Mouse (Mus musculus) MEL (cell line): Measurements from ENCODE around the gene Trim37. TPM values are rescaled to one million over a fixed set of nuclear protein-coding genes. Genes with fewer than 3 reads are reported as not detected.

Experiments used
- DNase-seq: peaks from one replicate; pipeline ENCODE4 v3.0.0; 2011; ENCODE audit warnings: low read depth, low spot score
- H3K27ac ChIP-seq: 2 replicates; pipeline ENCODE4 v1.5.1; 2012; ENCODE audit warnings: low read depth, mild to moderate bottlenecking, control low read depth, low read length, moderate library complexity; ENCODE audit not compliant: control insufficient read depth
- H3K27me3 ChIP-seq, 2 experiments: fragments of 150-350 bp in 1 of 2; sonication (generic) in 1 of 2; 2 replicates each; pipeline ENCODE4 v1.6.1; 2012; ENCODE audit warnings: low read length in 2 of 2, mild to moderate bottlenecking in 2 of 2, improper control_type of control experiment in 1 of 2, moderate library complexity in 1 of 2; ENCODE audit not compliant: insufficient read depth in 2 of 2, control insufficient read depth in 1 of 2
- H3K36me3 ChIP-seq, 2 experiments: 2 replicates each; pipeline ENCODE4 v1.6.1; 2012 to 2014; ENCODE audit warnings: low read length in 2 of 2, improper control_type of control experiment in 1 of 2, inconsistent platforms in 1 of 2, mild to moderate bottlenecking in 1 of 2; ENCODE audit not compliant: insufficient read depth in 2 of 2, control insufficient read depth in 1 of 2
- H3K4me1 ChIP-seq, 2 experiments: fragments of 150-350 bp in 1 of 2; sonication (generic) in 1 of 2; 2 replicates each; pipeline ENCODE4 v1.6.1; 2012; ENCODE audit warnings: low read length in 2 of 2, improper control_type of control experiment in 1 of 2, mild to moderate bottlenecking in 1 of 2; ENCODE audit not compliant: insufficient read depth in 2 of 2, control insufficient read depth in 1 of 2
- H3K4me3 ChIP-seq, 2 experiments: fragments of 150-350 bp in 1 of 2; sonication (generic) in 1 of 2; 2 replicates each; pipeline ENCODE4 v1.5.1; 2012; ENCODE audit warnings: low read depth in 2 of 2, low read length in 2 of 2, mild to moderate bottlenecking in 2 of 2, moderate library complexity in 2 of 2, control low read depth in 1 of 2, improper control_type of control experiment in 1 of 2; ENCODE audit not compliant: control insufficient read depth in 1 of 2, insufficient read depth in 1 of 2
- H3K79me2 ChIP-seq: 2 replicates; pipeline ENCODE4 v1.6.1; 2012; ENCODE audit warnings: mild to moderate bottlenecking, low read length, moderate library complexity; ENCODE audit not compliant: control insufficient read depth, poor library complexity, insufficient read depth
- H3K9ac ChIP-seq: 2 replicates; pipeline ENCODE4 v1.6.1; 2012; ENCODE audit warnings: low read depth, mild to moderate bottlenecking, control low read depth, low read length, moderate library complexity; ENCODE audit not compliant: control insufficient read depth, poor library complexity, severe bottlenecking
- H3K9me3 ChIP-seq: fragments of 150-350 bp; sonication (generic); replicated peaks from 2 replicates; pipeline ENCODE4 v1.6.1; 2012; ENCODE audit warnings: mild to moderate bottlenecking, low read length, improper control_type of control experiment, moderate library complexity; ENCODE audit not compliant: insufficient read depth
- CTCF ChIP-seq, 3 experiments: IDR thresholded peaks in 2 of 3; conservative IDR thresholded peaks in 1 of 3; 2 replicates each; pipeline ENCODE4 v1.5.1; 2011 to 2012; ENCODE audit warnings: low read length in 3 of 3, low read depth in 2 of 3, mild to moderate bottlenecking in 2 of 3, improper control_type of control experiment in 1 of 3, inconsistent platforms in 1 of 3, mixed read lengths in 1 of 3, moderate library complexity in 1 of 3; ENCODE audit not compliant: control insufficient read depth in 1 of 3, insufficient read depth in 1 of 3, poor library complexity in 1 of 3, severe bottlenecking in 1 of 3
- ETS1 ChIP-seq: IDR thresholded peaks from 2 replicates; pipeline ENCODE4 v1.6.1; 2012; ENCODE audit warnings: low read depth, mild to moderate bottlenecking, inconsistent platforms, low read length, improper control_type of control experiment, moderate library complexity
- GABPA ChIP-seq: IDR thresholded peaks from 2 replicates; pipeline ENCODE4 v1.6.1; 2012; ENCODE audit warnings: low read depth, mild to moderate bottlenecking, inconsistent platforms, low read length, improper control_type of control experiment, moderate library complexity
- GATA1 ChIP-seq: IDR thresholded peaks from 2 replicates; pipeline ENCODE4 v1.6.1; 2011; ENCODE audit warnings: low read depth, low read length, improper control_type of control experiment
- KAT2A ChIP-seq: conservative IDR thresholded peaks from 2 replicates; pipeline ENCODE4 v1.6.1; 2012; ENCODE audit warnings: low read depth, low read length, improper control_type of control experiment, inconsistent platforms
- MAFK ChIP-seq: IDR thresholded peaks from 2 replicates; pipeline ENCODE4 v1.6.1; 2011; ENCODE audit warnings: low read depth, mild to moderate bottlenecking, low read length, improper control_type of control experiment, borderline replicate concordance
- MEF2A ChIP-seq: IDR thresholded peaks from 2 replicates; pipeline ENCODE4 v1.6.1; 2014; ENCODE audit warnings: low read depth, mild to moderate bottlenecking, inconsistent platforms, low read length, improper control_type of control experiment; ENCODE audit not compliant: poor library complexity, insufficient replicate concordance, severe bottlenecking; ENCODE audit errors: extremely low read depth
- MXI1 ChIP-seq: IDR thresholded peaks from 2 replicates; pipeline ENCODE4 v1.6.1; 2011; ENCODE audit warnings: mild to moderate bottlenecking, low read depth, low read length, improper control_type of control experiment
- MYC ChIP-seq: IDR thresholded peaks from 2 replicates; pipeline ENCODE4 v1.6.1; 2011; ENCODE audit warnings: low read depth, mild to moderate bottlenecking, low read length, improper control_type of control experiment, moderate library complexity
- NELFE ChIP-seq: IDR thresholded peaks from 2 replicates; pipeline ENCODE4 v1.6.1; 2011; ENCODE audit warnings: low read depth, low read length, improper control_type of control experiment
- NRF1 ChIP-seq: IDR thresholded peaks from 2 replicates; pipeline ENCODE4 v1.6.1; 2014; ENCODE audit warnings: low read depth, mild to moderate bottlenecking, inconsistent platforms, low read length, improper control_type of control experiment, moderate library complexity; ENCODE audit not compliant: poor library complexity, insufficient read depth, severe bottlenecking
- POLR2A ChIP-seq, 2 experiments: IDR thresholded peaks; 2 replicates each; pipeline ENCODE4 v1.6.1; 2011 to 2012; ENCODE audit warnings: low read length in 2 of 2, mild to moderate bottlenecking in 2 of 2, control low read depth in 1 of 2, improper control_type of control experiment in 1 of 2, low read depth in 1 of 2, moderate library complexity in 1 of 2; ENCODE audit not compliant: control insufficient read depth in 1 of 2, insufficient read depth in 1 of 2, poor library complexity in 1 of 2
- POLR2AphosphoS2 ChIP-seq: IDR thresholded peaks from 2 replicates; pipeline ENCODE4 v1.6.1; 2011; ENCODE audit warnings: low read length, improper control_type of control experiment
- RAD21 ChIP-seq: IDR thresholded peaks from 2 replicates; pipeline ENCODE4 v1.6.1; 2011; ENCODE audit warnings: mild to moderate bottlenecking, low read depth, low read length, improper control_type of control experiment
- RCOR1 ChIP-seq: IDR thresholded peaks from 2 replicates; pipeline ENCODE4 v1.6.1; 2012; ENCODE audit warnings: low read depth, mild to moderate bottlenecking, inconsistent platforms, low read length, improper control_type of control experiment
- SMC3 ChIP-seq: IDR thresholded peaks from 2 replicates; pipeline ENCODE4 v1.6.1; 2011; ENCODE audit warnings: low read depth, low read length, improper control_type of control experiment
- UBTF ChIP-seq: IDR thresholded peaks from 2 replicates; pipeline ENCODE4 v1.6.1; 2012; ENCODE audit warnings: low read depth, mild to moderate bottlenecking, inconsistent platforms, low read length, improper control_type of control experiment, moderate library complexity, borderline replicate concordance; ENCODE audit not compliant: insufficient read depth
- ZC3H11A ChIP-seq: IDR thresholded peaks from 2 replicates; pipeline ENCODE4 v1.6.1; 2012; ENCODE audit warnings: low read depth, mild to moderate bottlenecking, inconsistent platforms, low read length, improper control_type of control experiment
- ZKSCAN1 ChIP-seq: IDR thresholded peaks from 2 replicates; pipeline ENCODE4 v1.6.1; 2012; ENCODE audit warnings: low read depth, mild to moderate bottlenecking, inconsistent platforms, low read length, improper control_type of control experiment, moderate library complexity
- polyA plus RNA-seq, 2 experiments: library from polyadenylated mRNA; stranded (reverse) in 1 of 2; unstranded in 1 of 2; fragments of >175 nt in 1 of 2; fragments of >200 nt in 1 of 2; gene quantifications; 2 replicates each; pipeline versions ENCODE4 v1.2.1 to v1.2.4; 2012; ENCODE audit warnings: low replicate concordance in 2 of 2, low read depth in 1 of 2; ENCODE audit not compliant: insufficient read length in 2 of 2, insufficient read depth in 1 of 2, missing spikeins in 1 of 2
- total RNA-seq: library from RNA; depleted of rRNA; stranded (reverse); fragments of 300-350 nt; gene quantifications from 2 replicates; pipeline ENCODE4 v1.2.3, GENCODE M21; 2012

Trim37 gene
- total and polyA plus RNA-seq, 3 experiments = 39.3 to 52.1 TPM; not detected in 1

GRCm38 (mm10) chr11:87158012-87158411 is 31.1 kb downstream of the Trim37 start:
- Histone ChIP-seq H3K4me1 (peaks cover 0 to 2% of the 10 kb centered on the region in 2 experiments; a peak in 1 of 4 replicates), H3K27me3 (no peaks in the 10 kb centered on the region), H3K27ac (no peak overlapping the region), H3K9ac (no peak overlapping the region), H3K79me2 (no peaks in the 10 kb centered on the region), H3K36me3 (peaks cover 3 to 7% of the 10 kb centered on the region in 2 experiments), H3K9me3 (no peaks in the 10 kb centered on the region), H3K4me3 (no peak overlapping the region)
- TF ChIP-seq RCOR1 (peak; percentile 53; the same call in 1 of the 2 replicates), GABPA (no peak), MYC (no peak), GATA1 (peak; percentile 54)
- no peak for DNase-seq

DNA sequence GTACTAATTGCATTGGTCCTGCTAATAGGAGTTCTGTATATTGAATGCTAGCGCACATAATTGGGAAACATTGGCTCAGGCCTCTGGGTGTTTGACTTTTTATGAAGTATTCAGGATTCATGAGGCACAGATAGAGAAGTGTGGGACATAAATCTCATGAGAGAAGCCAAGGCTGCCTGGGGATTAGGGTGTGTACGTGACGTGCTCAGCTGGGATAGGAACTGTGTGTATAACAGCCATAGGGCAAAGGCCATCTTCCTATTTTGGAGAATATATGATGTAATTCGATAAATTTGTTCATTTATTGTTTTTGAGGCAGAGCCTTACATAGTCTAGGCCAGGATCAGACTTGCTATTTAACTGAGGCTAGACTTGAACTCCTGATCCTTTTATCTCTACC is 35.8 kb downstream of the Trim37 start:
- H3K9me3 ChIP-seq = no peaks in the 10 kb centered on the region
- peaks cover 15 to 24% of the 10 kb centered on the region in 2 experiments for H3K36me3 ChIP-seq
- no peaks in the 10 kb centered on the region for H3K79me2 ChIP-seq
- H3K27me3 ChIP-seq = no peaks in the 10 kb centered on the region
- no peak for DNase-seq
- H3K4me3 ChIP-seq = no peak overlapping the region
- no peak overlapping the region for H3K9ac ChIP-seq
- no peak overlapping the region for H3K27ac ChIP-seq
- peaks cover 2 to 14% of the 10 kb centered on the region in 2 experiments; a peak in 3 of 4 replicates for H3K4me1 ChIP-seq
- no peak for TF ChIP-seq RCOR1
- TF ChIP-seq MYC = no peak
- no peak for TF ChIP-seq ETS1
- TF ChIP-seq POLR2AphosphoS2 = no peak
- no peak for TF ChIP-seq UBTF
- no peak for TF ChIP-seq SMC3
- TF ChIP-seq ZKSCAN1 = no peak
- TF ChIP-seq NRF1 = no peak
- no peak for TF ChIP-seq KAT2A
- TF ChIP-seq RAD21 = no peak
- no peak for TF ChIP-seq GABPA
- TF ChIP-seq CTCF (IDR thresholded peaks at IDR 0.05 in 2 of 3, conservative IDR thresholded peaks at IDR 0.05 in 1 of 3; ENCODE audit: control insufficient read depth in 1 of 3, insufficient read depth in 1 of 3, low read depth in 2 of 3, low read length in 3 of 3, poor library complexity in 1 of 3, severe bottlenecking in 1 of 3) = no peak
- no peak for TF ChIP-seq POLR2A (IDR thresholded peaks at IDR 0.05; ENCODE audit: control insufficient read depth in 1 of 2, insufficient read depth in 1 of 2, low read depth in 1 of 2, low read length in 2 of 2, poor library complexity in 1 of 2)
- TF ChIP-seq ZC3H11A = no peak
- TF ChIP-seq MAFK = no peak
- TF ChIP-seq NELFE = no peak
- TF ChIP-seq MXI1 = no peak
- no peak for TF ChIP-seq MEF2A
